Mouse (Mus musculus) hindbrain, postnatal 0 days (tissue): Measurements from ENCODE around the gene Dnah11. TPM values are rescaled to one million over a fixed set of nuclear protein-coding genes. Genes with fewer than 3 reads are reported as not detected.

Experiments
- ATAC-seq: fragments of 200-750 bp; cut with Nextera tagmentation; 2 replicates; pipeline ENCODE4 v1.8.0; 2017; ENCODE audit warnings: mild to moderate bottlenecking, moderate TSS enrichment, moderate library complexity
- DNase-seq: peaks from one replicate; pipeline ENCODE4 v3.0.0-alpha.2; 2015; ENCODE audit warnings: low spot score
- H3K27ac ChIP-seq: fragments of 300-500 bp; sonication (generic); 2 replicates; pipeline ENCODE4 v1.5.1; 2014; ENCODE audit warnings: mild to moderate bottlenecking
- H3K27me3 ChIP-seq: fragments of 300-500 bp; sonication (generic); 2 replicates; pipeline ENCODE4 v1.6.1; 2014; ENCODE audit warnings: low read length, mixed read lengths; ENCODE audit not compliant: insufficient read depth
- H3K36me3 ChIP-seq: fragments of 300-500 bp; sonication (generic); 2 replicates; pipeline ENCODE4 v1.6.1; 2014; ENCODE audit warnings: low read length, mixed read lengths; ENCODE audit not compliant: insufficient read depth
- H3K4me1 ChIP-seq: fragments of 300-500 bp; sonication (generic); 2 replicates; pipeline ENCODE4 v1.6.1; 2014; ENCODE audit warnings: antibody characterized with exemption, low read length, mixed read lengths; ENCODE audit not compliant: insufficient read depth
- H3K4me2 ChIP-seq: fragments of 300-500 bp; sonication (generic); 2 replicates; pipeline ENCODE4 v1.6.1; 2014; ENCODE audit warnings: low read depth, mild to moderate bottlenecking, low read length, moderate library complexity, mixed read lengths
- H3K4me3 ChIP-seq: fragments of 300-500 bp; sonication (generic); 2 replicates; pipeline ENCODE4 v1.5.1; 2014; ENCODE audit warnings: low read length
- H3K9ac ChIP-seq: fragments of 300-500 bp; sonication (generic); replicated peaks from 2 replicates; pipeline ENCODE4 v1.6.1; 2014; ENCODE audit warnings: mild to moderate bottlenecking, low read length, moderate library complexity, mixed read lengths
- H3K9me3 ChIP-seq: fragments of 300-500 bp; sonication (generic); 2 replicates; pipeline ENCODE4 v1.6.1; 2016; ENCODE audit warnings: low read length, mixed read lengths
- CTCF ChIP-seq: IDR thresholded peaks from 2 replicates; pipeline ENCODE4 v1.5.1; 2016; ENCODE audit warnings: antibody characterized with exemption, control low read depth, low read depth
- WGBS: fragments of 180-500 bp; shearing (Covaris S2); extraction: QIAGEN DNeasy Blood & Tissue Kit; methylation state at CpG from one replicate; pipeline ENCODE4 v1.1.7; 2014; 5-methylcytosine and 5-hydroxymethylcytosine counted together
- polyA plus RNA-seq: library from polyadenylated mRNA; unstranded; fragments of >200 nt; fragmentation: Nextera tagmentation; extraction: Ambion mirVana; gene quantifications from 2 replicates; pipeline ENCODE4 v1.2.1, GENCODE M21; 2015
- total RNA-seq: library from RNA; depleted of rRNA; stranded (reverse); fragments of >200 nt; gene quantifications from 2 replicates; pipeline ENCODE4 v1.2.3, GENCODE M21; 2014

The Dnah11 gene
- total and polyA plus RNA-seq, 2 experiments from 2014 or later, result 0.09 to 1.5 TPM

GRCm38 (mm10) chr12:117946823-117947704 lies 251.8 kb downstream of the Dnah11 start:
- Histone ChIP-seq H3K4me1 (no peaks in the 10 kb centered on the region), H3K36me3 (no peaks in the 10 kb centered on the region), H3K4me3 (no peak overlapping the region), H3K9me3 (no peaks in the 10 kb centered on the region), H3K27ac (no peak overlapping the region), H3K4me2 (no peak overlapping the region), H3K27me3 (no peaks in the 10 kb centered on the region), H3K9ac (no peak overlapping the region)
- 86% methylated on average over 5 of the region's 5 CpGs for WGBS
- no peak for DNase-seq
- TF ChIP-seq CTCF, result no peak
- ATAC-seq, result no peak

- Histone ChIP-seq H3K9me3 (no peaks in the 10 kb centered on the region), H3K4me1 (no peaks in the 10 kb centered on the region), H3K27me3 (no peaks in the 10 kb centered on the region), H3K9ac (no peak overlapping the region), H3K36me3 (no peaks in the 10 kb centered on the region), H3K4me2 (no peak overlapping the region), H3K27ac (no peak overlapping the region), H3K4me3 (no peak overlapping the region)
- DNase-seq, result peak; percentile 47
- no peak for TF ChIP-seq CTCF
- no peak for ATAC-seq
- WGBS, result 46% methylated on average over 7 of the region's 7 CpGs
These were observed 256.9 kb downstream of the Dnah11 start for GRCm38 (mm10) chr12:117941947-117942346.

GRCm38 (mm10) chr12:117938214-117938613 lies 260.6 kb downstream of the Dnah11 start:
- Histone ChIP-seq H3K9ac (no peak overlapping the region), H3K9me3 (no peaks in the 10 kb centered on the region), H3K4me2 (no peak overlapping the region), H3K4me3 (no peak overlapping the region), H3K27me3 (no peaks in the 10 kb centered on the region), H3K27ac (no peak overlapping the region), H3K36me3 (no peaks in the 10 kb centered on the region), H3K4me1 (no peaks in the 10 kb centered on the region)
- no peak for DNase-seq
- ATAC-seq, result no peak
- WGBS, result 64% methylated on average over 2 of the region's 2 CpGs
- no peak for TF ChIP-seq CTCF

GRCm38 (mm10) chr12:117932026-117932425 lies 266.8 kb downstream of the Dnah11 start:
- Histone ChIP-seq H3K4me2 (no peak overlapping the region), H3K27me3 (no peaks in the 10 kb centered on the region), H3K4me3 (no peak overlapping the region), H3K9ac (no peak overlapping the region), H3K9me3 (no peaks in the 10 kb centered on the region), H3K27ac (no peak overlapping the region), H3K36me3 (no peaks in the 10 kb centered on the region), H3K4me1 (no peaks in the 10 kb centered on the region)
- TF ChIP-seq CTCF, result no peak
- ATAC-seq (no peak), DNase-seq (no peak)
- WGBS, result 63% methylated on average over 1 of the region's 1 CpGs

- 85% methylated on average over 4 of the region's 4 CpGs for WGBS
These were observed 269.1 kb downstream of the Dnah11 start for GRCm38 (mm10) chr12:117929768-117930167.

GRCm38 (mm10) chr12:117915826-117916588 lies 282.8 kb downstream of the Dnah11 start:
- H3K27me3 ChIP-seq, result no peaks in the 10 kb centered on the region
- H3K36me3 ChIP-seq, result no peaks in the 10 kb centered on the region
- H3K4me2 ChIP-seq, result no peak overlapping the region
- no peak for ATAC-seq
- H3K27ac ChIP-seq, result no peak overlapping the region
- no peaks in the 10 kb centered on the region for H3K4me1 ChIP-seq
- H3K9me3 ChIP-seq, result no peaks in the 10 kb centered on the region
- TF ChIP-seq CTCF, result no peak
- H3K9ac ChIP-seq, result no peak overlapping the region
- H3K4me3 ChIP-seq, result no peak overlapping the region
- DNase-seq, result no peak
- WGBS, result 37% methylated on average over 10 of the region's 10 CpGs

More at GRCm38 (mm10) chr12:117929768-117930167, 269.1 kb downstream of the Dnah11 start:
- Histone ChIP-seq H3K27ac (no peak overlapping the region), H3K4me2 (no peak overlapping the region), H3K9ac (no peak overlapping the region), H3K9me3 (no peaks in the 10 kb centered on the region), H3K4me3 (no peak overlapping the region), H3K4me1 (no peaks in the 10 kb centered on the region), H3K27me3 (no peaks in the 10 kb centered on the region), H3K36me3 (no peaks in the 10 kb centered on the region)
- ATAC-seq (no peak), DNase-seq (no peak)
- no peak for TF ChIP-seq CTCF
